Mouse (Mus musculus): Measurements from ENCODE around the gene Akt3. TPM values are rescaled to one million over a fixed set of nuclear protein-coding genes. Genes with fewer than 3 reads are reported as not detected.

The Akt3 gene
- polyA plus RNA-seq, 1 experiment from 2014 or later = 2.3 TPM

DNA sequence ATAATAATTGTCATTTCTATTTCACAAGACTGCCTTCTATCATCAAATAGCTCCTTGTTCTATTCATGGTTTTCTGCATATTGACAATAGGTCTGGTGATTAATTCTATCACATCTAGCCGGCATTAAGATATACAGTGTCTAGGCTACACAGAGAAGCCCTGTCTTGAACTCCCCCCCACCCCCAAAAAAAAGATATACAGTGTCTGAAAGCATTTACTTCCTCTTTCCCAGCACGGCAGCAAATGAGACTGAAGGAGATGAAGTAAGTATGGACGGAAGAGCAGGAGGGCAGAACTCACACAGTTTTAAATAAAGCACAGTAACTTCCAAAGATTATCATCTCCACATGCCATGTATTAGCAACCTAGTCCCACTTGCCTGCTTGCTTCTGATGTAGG is 168.5 kb downstream of the Akt3 start:
- Histone ChIP-seq H3K9ac (ENCODE audit: low read depth, low read length) (no peak overlapping the region), H3K27me3 (replicated peaks; ENCODE audit: control insufficient read depth, insufficient read depth, low read length) (no peaks in the 10 kb centered on the region), H3K27ac (ENCODE audit: low read length) (no peak overlapping the region), H3K4me2 (ENCODE audit: low read depth, low read length) (no peak overlapping the region), H3K4me3 (ENCODE audit: low read length) (no peak overlapping the region), H3K9me3 (ENCODE audit: control insufficient read depth, low read length) (no peaks in the 10 kb centered on the region), H3K4me1 (ENCODE audit: control insufficient read depth, insufficient read depth, low read length) (peaks cover 3% of the 10 kb centered on the region; the same call in 1 of the 2 replicates), H3K36me3 (ENCODE audit: control insufficient read depth, insufficient read depth, low read length) (no peaks in the 10 kb centered on the region)
- 33% methylated on average over 3 of the region's 3 CpGs for WGBS
- no peak; the same call in 1 of the 2 replicates for ATAC-seq

DNA sequence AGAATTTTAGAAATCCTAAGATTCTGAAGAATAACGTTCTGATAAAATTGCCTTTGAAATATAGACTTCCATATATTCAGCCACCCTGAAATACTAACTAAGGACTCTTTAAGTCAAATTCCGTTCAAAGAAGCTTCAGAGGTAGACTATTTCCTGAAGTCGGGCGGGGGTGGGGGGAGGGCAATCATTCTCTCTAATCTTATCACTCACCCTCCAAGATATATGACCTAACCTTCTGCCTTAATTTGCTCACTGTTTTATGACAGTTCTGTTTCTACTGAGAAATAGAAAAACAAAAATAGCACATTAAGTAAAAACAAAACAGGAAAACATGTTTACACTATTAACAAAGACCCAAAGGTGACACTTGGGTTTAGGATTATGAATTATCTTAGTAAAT is 169.0 kb downstream of the Akt3 start:
- WGBS = 68% methylated on average over 4 of the region's 4 CpGs
- no peak overlapping the region for H3K4me3 ChIP-seq (ENCODE audit: low read length)
- H3K9ac ChIP-seq (ENCODE audit: low read depth, low read length) = no peak overlapping the region
- H3K9me3 ChIP-seq (ENCODE audit: control insufficient read depth, low read length) = no peaks in the 10 kb centered on the region
- no peaks in the 10 kb centered on the region for H3K27me3 ChIP-seq (replicated peaks; ENCODE audit: control insufficient read depth, insufficient read depth, low read length)
- H3K4me2 ChIP-seq (ENCODE audit: low read depth, low read length) = no peak overlapping the region
- no peaks in the 10 kb centered on the region for H3K36me3 ChIP-seq (ENCODE audit: control insufficient read depth, insufficient read depth, low read length)
- no peak overlapping the region for H3K27ac ChIP-seq (ENCODE audit: low read length)
- peaks cover 3% of the 10 kb centered on the region; the same call in 1 of the 2 replicates for H3K4me1 ChIP-seq (ENCODE audit: control insufficient read depth, insufficient read depth, low read length)
- ATAC-seq = no peak

GRCm38 (mm10) chr1:177081957-177082645 is 175.9 kb downstream of the Akt3 start:
- no peak for ATAC-seq
- no peaks in the 10 kb centered on the region for H3K27me3 ChIP-seq (replicated peaks; ENCODE audit: control insufficient read depth, insufficient read depth, low read length)
- 70% methylated on average over 1 of the region's 1 CpGs for WGBS

DNA sequence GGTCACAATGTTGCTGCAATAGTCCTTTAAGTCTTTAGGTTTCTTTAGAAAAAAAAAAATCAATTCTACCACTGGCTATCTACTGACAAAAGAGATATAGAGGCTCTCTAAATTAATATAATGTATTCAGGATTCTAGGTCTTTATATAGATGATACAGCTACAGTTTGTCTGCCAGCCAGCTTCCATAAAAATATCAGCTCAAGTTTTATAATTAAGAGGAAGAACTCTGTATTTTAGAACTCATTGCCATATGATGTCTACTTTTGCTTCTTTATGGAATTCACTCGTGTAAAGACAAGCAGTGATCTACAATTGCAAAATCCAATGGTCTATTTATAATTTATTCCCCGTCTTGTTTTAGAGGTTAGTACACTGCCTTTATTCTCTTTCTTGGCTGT is 188.8 kb downstream of the Akt3 start:
- Histone ChIP-seq H3K4me2 (ENCODE audit: low read depth, low read length) (no peak overlapping the region), H3K27me3 (replicated peaks; ENCODE audit: control insufficient read depth, insufficient read depth, low read length) (no peaks in the 10 kb centered on the region), H3K4me1 (ENCODE audit: control insufficient read depth, insufficient read depth, low read length) (no peaks in the 10 kb centered on the region), H3K36me3 (ENCODE audit: control insufficient read depth, insufficient read depth, low read length) (no peaks in the 10 kb centered on the region), H3K9ac (ENCODE audit: low read depth, low read length) (no peak overlapping the region), H3K27ac (ENCODE audit: low read length) (no peak overlapping the region), H3K4me3 (ENCODE audit: low read length) (no peak overlapping the region), H3K9me3 (ENCODE audit: control insufficient read depth, low read length) (no peaks in the 10 kb centered on the region)
- 95% methylated on average over 2 of the region's 2 CpGs for WGBS
- no peak for ATAC-seq

More at GRCm38 (mm10) chr1:177081957-177082645, 175.9 kb downstream of the Akt3 start:
- H3K4me3 ChIP-seq (ENCODE audit: low read length) = no peak overlapping the region
- H3K27ac ChIP-seq (ENCODE audit: low read length) = no peak overlapping the region
- H3K9ac ChIP-seq (ENCODE audit: low read depth, low read length) = no peak overlapping the region
- H3K4me2 ChIP-seq (ENCODE audit: low read depth, low read length) = no peak overlapping the region
- no peaks in the 10 kb centered on the region for H3K4me1 ChIP-seq (ENCODE audit: control insufficient read depth, insufficient read depth, low read length)
- no peaks in the 10 kb centered on the region for H3K9me3 ChIP-seq (ENCODE audit: control insufficient read depth, low read length)
- no peaks in the 10 kb centered on the region for H3K36me3 ChIP-seq (ENCODE audit: control insufficient read depth, insufficient read depth, low read length)

DNA sequence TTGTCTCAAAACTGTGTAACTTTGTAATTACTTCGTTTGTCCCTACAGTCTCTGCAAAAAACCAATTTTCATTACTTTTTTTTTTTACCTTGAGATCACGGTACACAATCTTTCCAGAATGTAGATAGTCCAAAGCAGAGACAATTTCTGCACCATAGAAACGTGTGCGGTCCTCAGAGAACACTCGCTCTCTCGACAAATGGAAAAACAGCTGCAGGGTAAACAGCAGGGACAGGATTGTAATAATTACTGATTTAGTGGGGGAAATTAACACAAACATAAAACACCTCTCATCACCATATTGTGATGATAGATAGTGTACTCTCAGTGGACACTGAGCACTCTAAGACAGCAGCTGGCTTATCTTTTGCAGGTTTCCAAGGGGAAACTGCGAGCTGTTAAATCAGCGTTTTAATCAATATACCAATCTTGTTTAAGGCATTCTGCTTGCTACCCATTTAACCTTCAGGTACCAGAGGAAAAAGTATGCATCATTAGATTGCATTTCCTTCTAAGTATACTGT is 190.8 kb downstream of the Akt3 start:
- ATAC-seq = no peak
- Histone ChIP-seq H3K9ac (ENCODE audit: low read depth, low read length) (no peak overlapping the region), H3K4me1 (ENCODE audit: control insufficient read depth, insufficient read depth, low read length) (no peaks in the 10 kb centered on the region), H3K36me3 (ENCODE audit: control insufficient read depth, insufficient read depth, low read length) (no peaks in the 10 kb centered on the region), H3K4me2 (ENCODE audit: low read depth, low read length) (no peak overlapping the region), H3K27ac (ENCODE audit: low read length) (no peak overlapping the region), H3K27me3 (replicated peaks; ENCODE audit: control insufficient read depth, insufficient read depth, low read length) (no peaks in the 10 kb centered on the region), H3K4me3 (ENCODE audit: low read length) (no peak overlapping the region), H3K9me3 (ENCODE audit: control insufficient read depth, low read length) (no peaks in the 10 kb centered on the region)
- WGBS = 73% methylated on average over 8 of the region's 8 CpGs

- H3K27me3 ChIP-seq (replicated peaks; ENCODE audit: control insufficient read depth, insufficient read depth, low read length) = no peaks in the 10 kb centered on the region
- H3K36me3 ChIP-seq (ENCODE audit: control insufficient read depth, insufficient read depth, low read length) = no peaks in the 10 kb centered on the region
- H3K9ac ChIP-seq (ENCODE audit: low read depth, low read length) = no peak overlapping the region
- no peak overlapping the region for H3K4me2 ChIP-seq (ENCODE audit: low read depth, low read length)
- no peak overlapping the region for H3K27ac ChIP-seq (ENCODE audit: low read length)
- H3K4me3 ChIP-seq (ENCODE audit: low read length) = no peak overlapping the region
- H3K9me3 ChIP-seq (ENCODE audit: control insufficient read depth, low read length) = no peaks in the 10 kb centered on the region
- no peak for ATAC-seq
- H3K4me1 ChIP-seq (ENCODE audit: control insufficient read depth, insufficient read depth, low read length) = no peaks in the 10 kb centered on the region
Measured at GRCm38 (mm10) chr1:177065732-177066131, 192.3 kb downstream of the Akt3 start.

DNA sequence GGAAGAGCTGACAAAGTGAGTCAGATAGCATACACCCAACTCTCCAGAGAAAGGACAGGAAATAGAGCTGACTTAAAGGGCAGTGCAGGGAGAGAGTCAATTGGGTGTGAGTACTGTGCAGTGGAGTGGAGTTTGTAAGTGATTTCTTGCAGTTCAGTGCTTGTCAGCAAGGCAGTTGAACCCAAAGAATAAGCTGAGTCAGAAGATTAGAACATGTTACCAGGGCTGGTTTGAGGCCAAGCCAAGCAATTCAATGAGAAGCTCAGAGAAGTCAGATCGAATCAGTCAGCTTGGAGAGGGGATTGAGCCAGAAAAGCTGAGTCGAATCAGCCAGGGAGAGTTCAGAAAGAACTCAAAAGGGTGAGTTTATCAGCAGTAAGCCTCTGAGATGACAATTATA is 196.2 kb downstream of the Akt3 start:
- H3K4me2 ChIP-seq (ENCODE audit: low read depth, low read length) = no peak overlapping the region
- H3K27me3 ChIP-seq (replicated peaks; ENCODE audit: control insufficient read depth, insufficient read depth, low read length) = no peaks in the 10 kb centered on the region
- 90% methylated on average over 2 of the region's 2 CpGs for WGBS
- no peaks in the 10 kb centered on the region for H3K9me3 ChIP-seq (ENCODE audit: control insufficient read depth, low read length)
- H3K4me3 ChIP-seq (ENCODE audit: low read length) = no peak overlapping the region
- no peak overlapping the region for H3K27ac ChIP-seq (ENCODE audit: low read length)
- no peak overlapping the region for H3K9ac ChIP-seq (ENCODE audit: low read depth, low read length)
- ATAC-seq = no peak
- no peaks in the 10 kb centered on the region for H3K36me3 ChIP-seq (ENCODE audit: control insufficient read depth, insufficient read depth, low read length)
- no peaks in the 10 kb centered on the region for H3K4me1 ChIP-seq (ENCODE audit: control insufficient read depth, insufficient read depth, low read length)

- Histone ChIP-seq H3K36me3 (ENCODE audit: control insufficient read depth, insufficient read depth, low read length) (no peaks in the 10 kb centered on the region), H3K27ac (ENCODE audit: low read length) (no peak overlapping the region), H3K27me3 (replicated peaks; ENCODE audit: control insufficient read depth, insufficient read depth, low read length) (no peaks in the 10 kb centered on the region), H3K9me3 (ENCODE audit: control insufficient read depth, low read length) (no peaks in the 10 kb centered on the region), H3K4me3 (ENCODE audit: low read length) (no peak overlapping the region), H3K9ac (ENCODE audit: low read depth, low read length) (no peak overlapping the region), H3K4me2 (ENCODE audit: low read depth, low read length) (no peak overlapping the region), H3K4me1 (ENCODE audit: control insufficient read depth, insufficient read depth, low read length) (no peaks in the 10 kb centered on the region)
- 78% methylated on average over 2 of the region's 2 CpGs for whole genome bisulfite sequencing
- ATAC-seq = no peak
Measured at GRCm38 (mm10) chr1:177054891-177055290, 203.1 kb downstream of the Akt3 start.

DNA sequence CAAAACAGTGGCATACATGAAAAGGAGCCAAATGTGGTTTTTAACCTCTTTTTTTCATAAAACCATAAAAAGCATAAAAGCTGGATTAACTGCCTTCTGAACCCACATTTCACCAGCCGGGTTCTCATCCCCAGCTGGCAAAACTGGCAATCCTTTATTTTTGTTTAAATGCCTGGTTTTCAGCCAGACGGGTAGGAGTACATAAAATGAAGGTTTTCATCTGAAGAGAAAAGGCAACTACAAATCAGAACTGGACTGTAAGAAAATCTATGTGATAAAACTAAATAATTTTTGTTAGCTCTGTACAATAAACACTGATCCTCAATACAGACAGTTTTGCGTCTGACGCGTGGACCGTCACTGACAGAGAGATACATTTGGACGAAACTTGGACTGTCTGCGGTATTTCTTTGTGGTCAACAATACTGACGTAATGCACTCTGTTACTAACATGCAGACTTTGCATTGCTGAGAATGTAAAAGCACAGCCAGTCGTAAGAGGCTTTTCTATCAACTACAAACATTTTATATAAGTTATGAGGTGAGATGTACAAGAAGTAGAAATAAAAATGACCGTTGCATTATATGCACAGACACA is 206.5 kb downstream of the Akt3 start:
- Histone ChIP-seq H3K9me3 (ENCODE audit: control insufficient read depth, low read length) (no peaks in the 10 kb centered on the region), H3K4me1 (ENCODE audit: control insufficient read depth, insufficient read depth, low read length) (no peaks in the 10 kb centered on the region), H3K4me2 (ENCODE audit: low read depth, low read length) (no peak overlapping the region), H3K27me3 (replicated peaks; ENCODE audit: control insufficient read depth, insufficient read depth, low read length) (no peaks in the 10 kb centered on the region), H3K27ac (ENCODE audit: low read length) (no peak overlapping the region), H3K9ac (ENCODE audit: low read depth, low read length) (no peak overlapping the region), H3K4me3 (ENCODE audit: low read length) (no peak overlapping the region), H3K36me3 (ENCODE audit: control insufficient read depth, insufficient read depth, low read length) (no peaks in the 10 kb centered on the region)
- no peak for ATAC-seq
- WGBS = 78% methylated on average over 11 of the region's 11 CpGs

Data from intestine, embryonic 16.5 days (tissue).